Mouse (Mus musculus) heart, embryonic 14.5 days (tissue): ENCODE data around the gene Kdelc2. TPM values are rescaled to one million over a fixed set of nuclear protein-coding genes. Genes with fewer than 3 reads are reported as not detected.
A peak's percentile ranks its signal among the peaks of the same experiment; 100 is the strongest.

Experiments used
- ATAC-seq: fragments of 200-750 bp; cut with Nextera tagmentation; 2 replicates; pipeline ENCODE4 v1.8.0; 2017; ENCODE audit warnings: low read depth, moderate TSS enrichment; ENCODE audit not compliant: insufficient number of reproducible peaks, insufficient read depth, low FRiP score
- H3K27ac ChIP-seq, 2 experiments: fragments of 200-500 bp in 1 of 2; fragments of 300-500 bp in 1 of 2; sonication (generic) in 1 of 2; replicated peaks in 1 of 2; 2 replicates each; pipeline ENCODE4 v1.5.1; 2012 to 2014; ENCODE audit warnings: low read depth in 2 of 2, low read length in 2 of 2, control low read depth in 1 of 2, mild to moderate bottlenecking in 1 of 2, mixed read lengths in 1 of 2; ENCODE audit not compliant: control insufficient read depth in 1 of 2, insufficient read depth in 1 of 2
- H3K27me3 ChIP-seq: fragments of 300-500 bp; sonication (generic); 2 replicates; pipeline ENCODE4 v1.6.1; 2014; ENCODE audit warnings: mild to moderate bottlenecking, low read length, control low read depth; ENCODE audit not compliant: control insufficient read depth, insufficient read depth
- H3K36me3 ChIP-seq: fragments of 300-500 bp; sonication (generic); 2 replicates; pipeline ENCODE4 v1.6.1; 2014; ENCODE audit warnings: mild to moderate bottlenecking, control low read depth, low read length, mixed read lengths; ENCODE audit not compliant: control insufficient read depth, insufficient read depth
- H3K4me1 ChIP-seq, 2 experiments: fragments of 200-500 bp in 1 of 2; fragments of 300-500 bp in 1 of 2; sonication (generic) in 1 of 2; 2 replicates each; pipeline ENCODE4 v1.6.1; 2012 to 2014; ENCODE audit warnings: low read length in 2 of 2, control low read depth in 1 of 2, mixed read lengths in 1 of 2; ENCODE audit not compliant: control insufficient read depth in 2 of 2, insufficient read depth in 2 of 2
- H3K4me2 ChIP-seq: fragments of 300-500 bp; sonication (generic); 2 replicates; pipeline ENCODE4 v1.6.1; 2014; ENCODE audit warnings: mild to moderate bottlenecking, low read length
- H3K4me3 ChIP-seq, 2 experiments: fragments of 200-500 bp in 1 of 2; fragments of 300-500 bp in 1 of 2; sonication (generic) in 1 of 2; 2 replicates each; pipeline ENCODE4 v1.5.1; 2012 to 2014; ENCODE audit warnings: low read length in 2 of 2, mild to moderate bottlenecking in 2 of 2, control low read depth in 1 of 2, low read depth in 1 of 2, moderate library complexity in 1 of 2; ENCODE audit not compliant: control insufficient read depth in 1 of 2, insufficient read depth in 1 of 2
- H3K9ac ChIP-seq: fragments of 300-500 bp; sonication (generic); 2 replicates; pipeline ENCODE4 v1.6.1; 2014; ENCODE audit warnings: mild to moderate bottlenecking, low read length
- H3K9me3 ChIP-seq: fragments of 300-500 bp; sonication (generic); 2 replicates; pipeline ENCODE4 v1.6.1; 2016; ENCODE audit warnings: low read length, control low read depth; ENCODE audit not compliant: control insufficient read depth
- WGBS: fragments of 180-500 bp; shearing (Covaris S2); extraction: QIAGEN DNeasy Blood & Tissue Kit; methylation state at CpG from one replicate; pipeline ENCODE4 v1.1.7; 2014; 5-methylcytosine and 5-hydroxymethylcytosine counted together
- polyA plus RNA-seq: library from polyadenylated mRNA; unstranded; fragments of >200 nt; fragmentation: Nextera tagmentation; extraction: Ambion mirVana; gene quantifications from 2 replicates; pipeline ENCODE4 v1.2.1, GENCODE M21; 2014

The Kdelc2 gene
- polyA plus RNA-seq, 1 experiment from 2014 or later = 26.3 TPM

DNA sequence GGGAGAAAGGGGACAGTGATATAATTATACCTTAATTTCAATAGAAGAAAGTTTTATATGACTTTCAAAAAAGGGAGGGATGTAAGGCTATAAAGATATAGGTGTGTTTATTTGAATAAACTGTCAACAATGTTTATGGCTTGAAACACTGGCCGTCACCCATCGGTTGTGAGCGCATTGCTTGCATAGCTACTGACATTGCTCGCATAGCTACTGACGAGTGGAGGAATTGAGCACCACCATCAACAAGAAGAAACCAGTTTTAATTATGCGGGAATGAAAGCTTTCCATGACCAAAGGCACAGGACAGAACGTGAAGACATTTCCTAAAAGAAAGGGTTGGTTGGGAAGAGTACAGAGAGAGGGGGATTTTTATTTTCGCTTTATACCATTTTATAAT, 17.3 kb downstream of the Kdelc2 start:
- peaks cover 9 to 13% of the 10 kb centered on the region in 2 experiments; a peak in 3 of 4 replicates for H3K4me1 ChIP-seq
- H3K9me3 ChIP-seq = no peaks in the 10 kb centered on the region
- H3K9ac ChIP-seq = no peak overlapping the region
- no peak overlapping the region for H3K27ac ChIP-seq
- WGBS = 51% methylated on average over 8 of the region's 8 CpGs
- H3K27me3 ChIP-seq = no peaks in the 10 kb centered on the region
- no peak overlapping the region for H3K4me2 ChIP-seq
- no peak overlapping the region for H3K4me3 ChIP-seq
- H3K36me3 ChIP-seq = peaks cover 8% of the 10 kb centered on the region; the same call in 1 of the 2 replicates
- no peak for ATAC-seq

DNA sequence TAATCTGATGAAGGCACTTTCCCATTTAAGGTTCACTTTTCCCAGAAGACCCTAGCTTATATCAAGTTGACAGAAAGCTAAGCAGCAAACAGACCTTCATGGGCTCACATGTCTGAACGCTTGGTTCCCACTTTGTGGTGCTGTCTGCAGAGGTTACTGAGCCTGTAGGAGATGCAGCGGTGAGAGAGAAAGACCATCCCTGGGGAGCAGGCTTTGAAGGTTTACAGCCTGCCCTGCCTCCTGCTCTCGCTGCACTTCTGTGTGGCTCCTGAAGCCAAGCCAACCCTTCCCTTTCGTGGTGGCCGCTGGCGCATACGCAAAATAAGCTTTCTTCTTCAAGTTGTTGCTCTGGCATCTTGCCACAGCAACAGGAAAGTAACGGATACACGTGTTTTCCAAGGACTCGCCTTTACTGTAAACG, 18.5 kb downstream of the Kdelc2 start, which contains the start of gene 4930550C14Rik:
Gene 4930550C14Rik, plus strand, starts transcription at position 35 of the 421 bp plus-strand sequence.
- H3K4me2 ChIP-seq = peak within 1 kb of the TSS; percentile 57
- peak within 1 kb of the TSS; percentile 38 for H3K9ac ChIP-seq
- H3K9me3 ChIP-seq = no peaks in the 10 kb centered on the region
- no peak for ATAC-seq
- H3K27me3 ChIP-seq = no peaks in the 10 kb centered on the region
- WGBS = 17% methylated on average over 11 of the region's 11 CpGs
- peaks cover 9 to 13% of the 10 kb centered on the region in 2 experiments; a peak in 3 of 4 replicates for H3K4me1 ChIP-seq
- peak within 1 kb of the TSS; percentile 6 to 47 for H3K27ac ChIP-seq
- peaks cover 8% of the 10 kb centered on the region; the same call in 1 of the 2 replicates for H3K36me3 ChIP-seq
- H3K4me3 ChIP-seq = 0 out of 4 replicates have a peak within 1 kb of the TSS, but pooled peaks of 1 of the 2 experiments have one; percentile 4

DNA sequence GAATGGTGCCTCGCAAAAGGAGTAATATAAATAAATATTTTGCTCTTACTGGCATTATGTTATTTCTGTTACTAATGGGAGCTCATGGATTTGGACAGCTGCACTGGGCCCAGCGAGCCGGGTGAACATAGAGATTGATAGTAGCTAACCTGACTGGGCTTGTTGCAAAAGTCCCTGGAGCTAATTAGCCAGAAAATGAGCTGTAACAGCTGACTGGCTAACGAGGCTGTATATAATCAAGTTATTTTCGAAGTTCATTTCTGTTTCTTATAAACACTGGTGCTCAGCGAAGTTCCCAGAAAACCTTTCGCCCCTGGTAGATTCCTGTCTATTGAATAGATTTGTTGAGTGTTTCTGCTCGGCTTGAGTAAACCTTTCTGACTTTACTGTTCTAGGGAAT, 19.2 kb downstream of the Kdelc2 start:
- no peak for ATAC-seq
- H3K4me1 ChIP-seq = peaks cover 9 to 13% of the 10 kb centered on the region in 2 experiments; a peak in 3 of 4 replicates
- no peaks in the 10 kb centered on the region for H3K9me3 ChIP-seq
- peak overlapping the region; percentile 57 for H3K4me2 ChIP-seq
- WGBS = 87% methylated on average over 8 of the region's 8 CpGs
- H3K27ac ChIP-seq = peak overlapping the region in 1 of 2 experiments; percentile 47; a peak in 1 of 4 replicates
- H3K36me3 ChIP-seq = peaks cover 6% of the 10 kb centered on the region; the same call in 1 of the 2 replicates
- no peaks in the 10 kb centered on the region for H3K27me3 ChIP-seq
- no peak overlapping the region for H3K9ac ChIP-seq
- H3K4me3 ChIP-seq = no peak overlapping the region

DNA sequence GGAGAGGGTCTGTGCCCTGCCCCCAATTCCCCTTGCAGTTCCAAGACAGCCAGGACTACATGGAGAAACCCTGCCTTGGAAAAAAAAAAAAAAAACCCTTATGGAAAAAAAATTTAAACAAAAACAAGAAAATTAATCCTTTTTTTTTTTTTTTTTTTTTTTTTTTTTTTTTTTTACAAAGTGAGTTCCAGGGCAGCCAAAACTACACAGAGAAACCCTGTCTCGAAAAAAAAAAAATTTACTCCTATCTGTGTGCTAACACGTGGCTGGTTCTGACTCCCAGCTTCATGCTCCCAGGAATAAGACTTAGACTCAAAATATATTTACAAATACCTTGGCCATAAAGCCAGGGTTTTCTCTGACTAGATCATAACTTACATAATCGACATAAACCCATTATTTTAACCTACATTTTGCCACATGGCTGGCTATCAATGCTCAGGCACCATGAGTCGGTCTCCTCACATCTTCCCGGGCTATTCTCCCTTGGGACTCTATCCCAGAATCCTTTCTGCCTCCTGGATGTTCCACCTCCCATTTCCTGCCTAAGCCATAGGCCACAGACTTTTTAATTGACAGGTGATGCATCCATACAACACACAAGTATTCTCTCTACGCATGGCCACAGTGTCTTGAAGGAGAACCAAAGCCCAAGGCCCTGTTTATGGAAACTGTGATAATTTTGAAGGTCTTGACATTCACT, 20.4 kb downstream of the Kdelc2 start:
- no peak for ATAC-seq
- H3K9me3 ChIP-seq = no peaks in the 10 kb centered on the region
- peaks cover 6% of the 10 kb centered on the region; the same call in 1 of the 2 replicates for H3K36me3 ChIP-seq
- H3K4me2 ChIP-seq = no peak overlapping the region
- 77% methylated on average over 6 of the region's 6 CpGs for WGBS
- H3K27me3 ChIP-seq = no peaks in the 10 kb centered on the region
- no peak overlapping the region for H3K9ac ChIP-seq
- no peak overlapping the region for H3K4me3 ChIP-seq
- H3K27ac ChIP-seq = no peak overlapping the region
- peaks cover 9 to 13% of the 10 kb centered on the region in 2 experiments; a peak in 3 of 4 replicates for H3K4me1 ChIP-seq

DNA sequence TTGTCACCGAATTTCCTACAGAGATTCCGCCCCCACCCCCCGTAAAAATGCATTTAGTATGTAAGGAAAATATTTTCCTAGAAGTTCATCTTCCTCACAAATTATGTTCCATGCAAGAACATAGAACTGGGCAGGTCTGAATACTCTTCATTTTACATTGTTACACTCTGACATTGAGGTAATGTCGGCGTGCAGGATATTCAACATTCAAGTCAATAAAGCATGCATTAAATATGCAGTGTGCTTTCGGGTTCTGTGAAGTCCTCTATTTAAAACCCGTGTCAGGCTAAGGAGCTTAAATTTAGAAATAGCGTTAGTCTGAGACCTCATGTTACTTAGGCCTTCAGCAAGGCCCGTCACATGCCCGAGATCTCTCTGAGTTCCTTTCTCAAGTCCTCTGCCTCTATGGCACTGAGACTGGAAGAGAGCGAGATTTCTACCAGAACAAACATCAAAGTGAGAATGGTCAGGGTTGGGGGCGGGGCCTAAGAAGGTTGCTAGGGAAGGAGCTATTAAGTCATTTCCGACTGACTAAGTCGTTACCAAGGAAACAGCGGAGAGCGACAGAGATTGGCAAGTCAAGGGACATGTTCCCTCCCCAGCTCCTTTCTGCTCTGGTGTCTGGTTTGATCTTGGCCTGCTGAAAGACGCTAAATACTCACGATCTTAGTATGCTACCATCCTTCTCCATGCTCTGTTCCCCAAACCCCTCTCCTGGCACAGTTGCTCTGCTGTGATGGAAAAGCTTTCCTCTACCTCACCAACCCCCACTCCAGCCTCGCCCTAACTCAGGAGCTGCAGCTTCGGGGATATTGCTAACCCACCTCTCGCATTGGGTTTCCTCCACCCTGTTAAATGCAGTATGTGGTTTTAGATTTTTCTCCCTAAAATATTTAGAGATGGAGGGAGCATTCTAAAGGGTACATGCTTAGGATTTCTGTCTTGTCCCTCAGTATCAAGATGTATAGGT, 21.2 kb downstream of the Kdelc2 start:
- H3K27me3 ChIP-seq = no peaks in the 10 kb centered on the region
- peak; percentile 59 for ATAC-seq

DNA sequence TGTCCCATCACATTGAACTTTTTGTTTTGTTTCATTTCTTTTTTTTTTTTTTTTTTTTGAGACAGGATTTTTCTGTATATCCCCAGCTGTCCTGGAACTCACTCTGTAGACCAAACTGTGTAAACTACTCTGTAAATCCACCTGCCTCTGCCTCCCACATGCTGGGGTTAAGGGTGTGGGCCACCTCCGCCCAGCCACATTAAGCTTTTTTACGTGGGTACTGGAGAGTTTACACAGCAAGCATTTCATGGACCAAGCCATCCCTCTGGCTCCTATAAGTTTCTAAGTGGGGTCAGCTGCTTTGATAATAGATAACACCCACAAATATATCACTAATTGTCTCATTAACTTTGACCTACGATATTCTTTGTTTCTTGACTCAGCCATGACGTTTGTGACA, 24.7 kb downstream of the Kdelc2 start:
- peaks cover 4 to 8% of the 10 kb centered on the region in 2 experiments; a peak in 3 of 4 replicates for H3K4me1 ChIP-seq
- H3K27me3 ChIP-seq = no peaks in the 10 kb centered on the region
- H3K4me2 ChIP-seq = no peak overlapping the region
- H3K9me3 ChIP-seq = no peaks in the 10 kb centered on the region
- WGBS = 77% methylated on average over 4 of the region's 4 CpGs
- no peak overlapping the region for H3K4me3 ChIP-seq
- no peak overlapping the region for H3K9ac ChIP-seq
- ATAC-seq = no peak
- no peak overlapping the region for H3K27ac ChIP-seq
- no peaks in the 10 kb centered on the region for H3K36me3 ChIP-seq

More for the DNA sequence above, 21.2 kb downstream of the Kdelc2 start:
- H3K4me2 ChIP-seq = peak overlapping the region; percentile 64
- H3K36me3 ChIP-seq = peaks cover under 1% of the 10 kb centered on the region; the same call in 1 of the 2 replicates
- peak overlapping the region; percentile 37 to 56 for H3K4me3 ChIP-seq
- peaks cover 9 to 13% of the 10 kb centered on the region in 2 experiments; a peak in 3 of 4 replicates for H3K4me1 ChIP-seq
- peak overlapping the region; percentile 68 for H3K9ac ChIP-seq
- 21% methylated on average over 21 of the region's 21 CpGs for WGBS
- H3K27ac ChIP-seq = peak overlapping the region; percentile 21 to 76
- no peaks in the 10 kb centered on the region for H3K9me3 ChIP-seq

DNA sequence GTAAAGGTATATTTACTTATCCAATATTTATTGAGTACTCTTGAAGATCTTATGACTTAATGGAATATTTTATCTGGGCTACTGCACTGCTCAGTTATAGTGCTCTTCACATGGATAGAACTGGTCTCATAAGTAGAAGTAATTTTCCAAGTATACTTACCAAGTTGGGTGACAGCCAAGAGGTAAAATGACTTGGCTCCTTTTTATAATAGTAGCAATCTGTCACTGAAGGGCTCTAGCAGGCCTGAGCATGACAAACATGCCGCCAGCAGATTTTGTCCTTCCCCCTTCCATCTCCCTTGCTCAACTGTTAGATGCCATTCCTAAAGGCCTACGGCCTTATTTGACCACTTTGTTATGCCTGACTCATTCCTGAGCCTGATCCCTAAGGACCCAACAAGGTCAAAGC, 25.1 kb downstream of the Kdelc2 start:
- H3K4me3 ChIP-seq = no peak overlapping the region
- H3K27me3 ChIP-seq = no peaks in the 10 kb centered on the region
- H3K4me1 ChIP-seq = peaks cover 4 to 8% of the 10 kb centered on the region in 2 experiments; a peak in 3 of 4 replicates
- H3K4me2 ChIP-seq = no peak overlapping the region
- 56% methylated on average over 2 of the region's 2 CpGs for WGBS
- H3K9me3 ChIP-seq = no peaks in the 10 kb centered on the region
- H3K9ac ChIP-seq = no peak overlapping the region
- no peak overlapping the region for H3K27ac ChIP-seq
- no peaks in the 10 kb centered on the region for H3K36me3 ChIP-seq
- no peak for ATAC-seq
